Mouse (Mus musculus): ENCODE results near the gene Dlgap4. TPM values are rescaled to one million over a fixed set of nuclear protein-coding genes. Genes with fewer than 3 reads are reported as not detected.

The Dlgap4 gene
- polyA plus RNA-seq, 1 experiment from 2014 or later: 96.6 TPM

DNA sequence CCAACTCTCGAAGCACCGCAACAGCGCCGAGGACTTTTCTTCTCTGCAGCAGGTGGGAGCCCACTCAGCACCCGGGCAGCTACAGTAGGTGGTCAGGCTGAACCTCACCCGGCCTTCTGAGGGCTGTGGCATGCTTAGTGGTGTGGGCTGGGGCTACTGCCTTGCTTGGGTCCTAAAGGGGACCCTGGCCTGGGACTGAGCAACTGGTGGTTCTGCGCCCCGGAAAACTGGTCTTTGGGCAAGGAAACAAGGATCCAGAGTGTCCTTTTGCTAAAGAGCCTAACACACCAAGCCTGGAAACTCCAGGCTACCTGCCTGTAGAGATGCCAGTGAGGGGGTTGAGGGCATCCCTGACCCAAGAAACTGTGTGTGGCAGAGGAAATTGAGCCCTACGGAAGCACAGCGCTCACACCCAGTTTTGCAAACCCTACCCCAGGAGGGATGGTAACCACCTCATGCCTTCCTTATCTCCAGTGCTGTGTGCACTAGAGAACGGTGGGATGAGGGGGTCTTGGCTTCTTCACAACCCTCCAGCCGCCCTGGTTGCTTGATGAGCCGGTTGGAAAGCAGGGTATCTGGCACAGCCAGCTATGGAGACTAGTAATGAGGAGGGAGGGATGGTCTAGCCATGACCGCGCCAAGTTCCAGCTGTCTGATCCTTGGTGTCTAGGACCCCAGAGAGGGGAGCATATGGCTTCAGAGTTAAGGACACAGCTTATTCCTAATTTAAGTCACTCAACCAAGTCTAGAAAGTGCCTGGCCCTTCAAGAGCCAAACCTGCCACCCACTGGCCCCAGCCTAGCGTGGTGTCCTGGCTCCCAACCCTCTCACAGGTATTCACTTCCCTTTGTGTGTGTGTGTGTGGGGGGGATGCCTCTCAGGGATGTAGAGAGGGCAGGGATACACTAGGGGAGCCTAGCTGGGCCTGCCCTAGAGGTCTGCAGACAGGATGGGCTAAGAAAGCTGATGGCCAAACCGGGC, 162.2 kb downstream of the Dlgap4 start:
- H3K4me1 ChIP-seq: peaks cover 50% of the 10 kb centered on the region
- H3K9me3 ChIP-seq (replicated peaks): no peaks in the 10 kb centered on the region
- H3K36me3 ChIP-seq: no peaks in the 10 kb centered on the region
- no peak; the same call in 1 of the 2 replicates for ATAC-seq (ENCODE audit: insufficient number of reproducible peaks, low FRiP score, low TSS enrichment, low read depth)
- H3K4me2 ChIP-seq (replicated peaks): peak overlapping the region; percentile 66
- H3K9ac ChIP-seq: peak overlapping the region; percentile 16; the same call in 1 of the 2 replicates
- WGBS: 34% methylated on average over 17 of the region's 17 CpGs
- peak overlapping the region; percentile 45 for H3K4me3 ChIP-seq (replicated peaks)
- H3K27me3 ChIP-seq: no peaks in the 10 kb centered on the region
- peak overlapping the region; percentile 87 for H3K27ac ChIP-seq (replicated peaks)

DNA sequence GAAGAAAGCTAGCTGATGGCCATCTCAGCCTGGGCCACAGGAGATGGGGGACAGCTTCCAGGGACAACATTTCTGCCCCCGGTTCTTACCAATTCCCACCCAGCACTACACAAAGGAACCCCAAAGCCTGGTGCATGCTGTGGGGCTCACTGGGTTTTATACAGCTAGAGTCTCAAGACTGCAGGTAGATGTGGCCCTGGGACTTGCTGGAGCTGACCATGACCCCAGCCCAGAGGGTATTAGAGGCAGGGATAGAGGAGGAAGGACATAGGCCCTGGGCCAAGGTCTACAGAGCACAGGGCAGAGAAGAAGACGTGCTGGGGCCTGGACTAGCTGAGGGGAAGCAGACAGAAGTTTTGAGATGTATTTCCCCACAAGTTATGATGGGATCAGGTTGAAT, 163.4 kb downstream of the Dlgap4 start:
- no peak overlapping the region for H3K27ac ChIP-seq (replicated peaks)
- H3K4me1 ChIP-seq: peaks cover 51% of the 10 kb centered on the region
- no peaks in the 10 kb centered on the region for H3K9me3 ChIP-seq (replicated peaks)
- WGBS: 86% methylated on average over 2 of the region's 2 CpGs
- no peaks in the 10 kb centered on the region for H3K27me3 ChIP-seq
- H3K4me3 ChIP-seq (replicated peaks): peak overlapping the region; percentile 17; the same call in 1 of the 2 replicates
- H3K36me3 ChIP-seq: no peaks in the 10 kb centered on the region
- H3K9ac ChIP-seq: no peak overlapping the region
- H3K4me2 ChIP-seq (replicated peaks): peak overlapping the region; percentile 31
- ATAC-seq (ENCODE audit: insufficient number of reproducible peaks, low FRiP score, low TSS enrichment, low read depth): no peak

DNA sequence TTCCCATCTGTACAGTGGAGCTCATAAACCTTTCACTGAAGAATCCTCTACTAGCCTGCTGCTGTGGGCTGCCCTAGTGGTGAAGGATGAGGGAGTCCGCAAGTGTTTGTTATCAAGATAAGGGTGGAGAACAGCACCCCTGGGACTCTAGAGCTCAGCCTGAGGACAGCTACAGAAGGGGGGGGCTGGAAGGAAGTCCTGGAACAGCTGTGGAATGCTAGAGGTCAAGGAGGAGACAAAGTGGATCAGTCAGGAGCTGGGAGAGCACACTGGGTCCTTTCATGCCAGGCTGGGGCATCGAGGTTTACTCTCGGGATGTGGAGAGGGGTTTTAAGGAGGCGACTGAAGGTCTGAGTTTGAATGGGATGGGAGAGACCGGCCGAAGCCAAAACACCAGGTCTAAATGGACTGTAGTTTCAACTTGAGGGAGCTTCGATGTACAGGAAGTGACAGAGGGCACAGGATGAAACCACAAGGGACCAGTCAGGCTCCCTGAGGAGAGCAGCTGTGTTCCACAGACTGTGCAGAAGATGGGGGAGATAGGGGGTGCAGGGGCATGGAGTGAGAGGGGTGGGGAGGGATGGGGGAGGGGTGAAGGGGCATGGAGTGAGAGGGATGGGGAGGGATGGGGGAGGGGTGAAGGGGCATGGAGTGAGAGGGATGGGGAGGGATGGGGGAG, 164.0 kb downstream of the Dlgap4 start:
- H3K4me2 ChIP-seq (replicated peaks): peak overlapping the region; percentile 31
- no peak overlapping the region for H3K27ac ChIP-seq (replicated peaks)
- 42% methylated on average over 7 of the region's 7 CpGs for WGBS

DNA sequence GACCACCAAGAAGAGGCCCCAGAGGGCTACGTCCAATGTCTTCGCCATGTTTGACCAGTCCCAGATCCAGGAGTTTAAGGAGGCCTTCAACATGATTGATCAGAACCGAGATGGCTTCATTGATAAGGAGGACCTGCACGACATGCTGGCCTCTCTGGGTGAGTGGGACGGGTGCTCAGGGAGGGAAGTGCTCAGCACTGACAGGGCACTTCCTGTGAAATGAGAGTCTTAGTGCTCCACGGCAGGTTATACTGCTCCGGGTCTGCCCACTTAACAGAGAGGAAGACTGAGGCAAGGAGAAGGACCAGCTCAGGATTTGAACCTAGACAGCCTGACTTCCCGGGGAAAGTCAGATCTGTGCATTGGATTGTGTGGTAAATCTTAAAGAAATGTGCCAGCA, 165.1 kb downstream of the Dlgap4 start:
- Histone ChIP-seq H3K9me3 (replicated peaks) (no peaks in the 10 kb centered on the region), H3K4me3 (replicated peaks) (no peak overlapping the region), H3K4me2 (replicated peaks) (no peak overlapping the region), H3K27ac (replicated peaks) (no peak overlapping the region), H3K36me3 (no peaks in the 10 kb centered on the region), H3K27me3 (no peaks in the 10 kb centered on the region), H3K9ac (no peak overlapping the region), H3K4me1 (peaks cover 51% of the 10 kb centered on the region)
- ATAC-seq (ENCODE audit: insufficient number of reproducible peaks, low FRiP score, low TSS enrichment, low read depth): no peak
- 87% methylated on average over 8 of the region's 8 CpGs for WGBS

More for the DNA sequence above, 164.0 kb downstream of the Dlgap4 start:
- Histone ChIP-seq H3K27me3 (no peaks in the 10 kb centered on the region), H3K36me3 (no peaks in the 10 kb centered on the region), H3K4me1 (peaks cover 51% of the 10 kb centered on the region), H3K9me3 (replicated peaks) (no peaks in the 10 kb centered on the region), H3K4me3 (replicated peaks) (peak overlapping the region; percentile 17; the same call in 1 of the 2 replicates), H3K9ac (no peak overlapping the region)
- no peak for ATAC-seq (ENCODE audit: insufficient number of reproducible peaks, low FRiP score, low TSS enrichment, low read depth)

DNA sequence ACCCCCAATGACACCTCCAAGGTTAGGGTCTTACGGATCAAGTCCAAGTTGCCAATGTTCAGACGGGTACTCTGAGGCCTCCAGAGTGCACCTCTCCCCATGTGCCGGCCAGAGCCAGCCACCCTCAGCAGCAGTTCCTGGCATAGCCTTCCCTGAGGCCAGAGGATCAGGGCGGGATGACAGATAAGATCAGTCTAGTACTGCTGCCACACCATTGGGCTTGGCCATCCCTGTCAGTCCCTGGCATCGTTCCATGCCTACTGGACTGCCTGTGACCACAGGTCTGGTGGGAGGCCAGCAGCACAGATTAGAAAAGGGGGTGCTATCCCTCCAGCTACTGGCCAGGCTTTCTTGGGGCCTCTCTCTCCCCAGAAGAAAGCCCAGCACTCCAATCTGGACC, 165.5 kb downstream of the Dlgap4 start:
- Histone ChIP-seq H3K4me2 (replicated peaks) (no peak overlapping the region), H3K4me1 (peaks cover 49% of the 10 kb centered on the region), H3K9ac (no peak overlapping the region), H3K9me3 (replicated peaks) (no peaks in the 10 kb centered on the region), H3K36me3 (no peaks in the 10 kb centered on the region), H3K4me3 (replicated peaks) (no peak overlapping the region), H3K27ac (replicated peaks) (no peak overlapping the region), H3K27me3 (no peaks in the 10 kb centered on the region)
- ATAC-seq (ENCODE audit: insufficient number of reproducible peaks, low FRiP score, low TSS enrichment, low read depth): no peak
- WGBS: 73% methylated on average over 5 of the region's 5 CpGs

DNA sequence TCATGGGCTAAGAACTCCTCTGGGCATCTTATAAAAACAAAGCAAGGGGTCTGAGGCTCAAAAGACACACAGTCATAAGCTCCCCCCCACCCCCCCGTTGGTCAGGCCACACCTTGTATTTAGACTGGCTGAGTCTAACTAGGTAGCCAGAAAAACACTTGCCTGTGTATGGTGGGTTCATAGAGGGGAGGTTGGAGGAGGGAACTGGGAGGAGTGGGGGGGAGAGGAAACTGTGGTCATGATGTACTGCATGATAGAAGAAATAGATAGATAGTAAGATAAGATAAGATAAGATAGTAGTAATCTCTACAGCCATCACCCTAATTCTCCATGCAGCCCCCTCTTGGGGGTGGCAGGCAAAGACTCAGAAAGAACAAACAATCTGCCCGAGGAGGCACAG, 166.0 kb downstream of the Dlgap4 start:
- no peak overlapping the region for H3K4me2 ChIP-seq (replicated peaks)
- H3K36me3 ChIP-seq: no peaks in the 10 kb centered on the region
- no peak overlapping the region for H3K4me3 ChIP-seq (replicated peaks)
- ATAC-seq (ENCODE audit: insufficient number of reproducible peaks, low FRiP score, low TSS enrichment, low read depth): no peak
- no peak overlapping the region for H3K27ac ChIP-seq (replicated peaks)
- H3K4me1 ChIP-seq: peaks cover 45% of the 10 kb centered on the region
- H3K9ac ChIP-seq: no peak overlapping the region
- 47% methylated on average over 2 of the region's 2 CpGs for WGBS
- H3K9me3 ChIP-seq (replicated peaks): no peaks in the 10 kb centered on the region
- H3K27me3 ChIP-seq: no peaks in the 10 kb centered on the region

DNA sequence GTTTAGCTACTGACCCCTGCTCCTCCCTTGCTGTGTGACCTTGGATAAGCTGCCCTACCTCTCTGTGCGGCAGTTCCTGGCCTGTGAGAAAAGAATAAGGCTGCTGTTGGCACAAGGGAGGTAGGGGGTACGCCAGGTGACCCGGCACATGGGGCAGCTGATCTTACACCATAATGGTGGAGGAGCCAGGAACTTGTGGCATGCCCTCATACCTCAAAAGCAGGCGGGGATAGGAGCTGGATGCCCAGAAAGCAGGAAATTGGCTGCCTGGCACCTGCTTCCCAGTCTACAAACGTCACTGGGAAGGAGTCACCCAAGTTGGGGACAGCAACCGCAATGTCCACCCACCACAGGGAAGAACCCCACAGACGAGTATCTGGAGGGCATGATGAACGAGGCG, 166.6 kb downstream of the Dlgap4 start:
- Histone ChIP-seq H3K9ac (no peak overlapping the region), H3K4me1 (peaks cover 39% of the 10 kb centered on the region)
- WGBS: 79% methylated on average over 9 of the region's 9 CpGs

DNA sequence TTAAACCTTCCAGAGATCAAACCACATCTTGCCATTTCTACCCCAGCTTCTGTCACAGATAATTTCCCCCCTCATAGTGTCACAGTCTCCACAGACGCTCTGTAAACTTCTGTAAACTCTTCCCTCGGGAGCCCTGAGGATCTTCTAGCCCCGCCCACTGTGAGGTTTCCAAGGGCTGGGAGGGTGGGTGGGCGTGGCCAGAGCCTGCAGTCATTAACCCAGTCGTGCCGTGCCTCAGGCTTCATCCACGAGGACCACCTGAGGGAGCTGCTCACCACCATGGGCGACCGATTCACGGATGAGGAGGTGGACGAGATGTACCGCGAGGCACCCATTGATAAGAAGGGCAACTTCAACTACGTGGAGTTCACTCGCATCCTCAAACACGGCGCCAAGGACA, 167.2 kb downstream of the Dlgap4 start:
- Histone ChIP-seq H3K4me1 (peaks cover 32% of the 10 kb centered on the region), H3K27me3 (no peaks in the 10 kb centered on the region), H3K4me2 (replicated peaks) (no peak overlapping the region), H3K36me3 (no peaks in the 10 kb centered on the region), H3K27ac (replicated peaks) (no peak overlapping the region), H3K9me3 (replicated peaks) (no peaks in the 10 kb centered on the region), H3K4me3 (replicated peaks) (no peak overlapping the region), H3K9ac (no peak overlapping the region)
- WGBS: 24% methylated on average over 17 of the region's 17 CpGs
- ATAC-seq (ENCODE audit: insufficient number of reproducible peaks, low FRiP score, low TSS enrichment, low read depth): no peak

More for the DNA sequence above, 166.6 kb downstream of the Dlgap4 start:
- Histone ChIP-seq H3K27ac (replicated peaks) (no peak overlapping the region), H3K36me3 (no peaks in the 10 kb centered on the region), H3K4me3 (replicated peaks) (no peak overlapping the region), H3K27me3 (no peaks in the 10 kb centered on the region), H3K9me3 (replicated peaks) (no peaks in the 10 kb centered on the region), H3K4me2 (replicated peaks) (no peak overlapping the region)
- no peak for ATAC-seq (ENCODE audit: insufficient number of reproducible peaks, low FRiP score, low TSS enrichment, low read depth)

DNA sequence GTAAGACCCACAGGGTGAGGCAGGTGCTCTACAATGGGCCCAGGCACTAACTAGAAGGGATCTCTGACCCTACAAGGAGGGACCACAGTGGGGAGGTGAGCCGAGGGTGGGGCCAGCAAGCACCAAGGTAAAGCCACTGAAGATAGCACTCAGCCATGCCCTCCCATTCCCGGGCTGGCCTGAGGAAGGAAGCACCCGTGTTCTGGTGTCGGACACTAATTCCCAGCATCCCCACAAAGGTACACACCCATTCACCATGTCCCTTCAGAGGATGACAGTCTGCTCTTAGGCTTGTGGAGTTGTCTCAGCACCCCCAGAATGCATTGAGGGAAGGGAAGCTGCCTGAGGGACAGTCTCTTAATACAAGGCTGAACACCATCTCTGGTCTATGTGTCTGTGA, 167.8 kb downstream of the Dlgap4 start:
- Histone ChIP-seq H3K4me1 (peaks cover 29% of the 10 kb centered on the region), H3K4me3 (replicated peaks) (no peak overlapping the region), H3K36me3 (no peaks in the 10 kb centered on the region), H3K27me3 (no peaks in the 10 kb centered on the region), H3K9me3 (replicated peaks) (no peaks in the 10 kb centered on the region), H3K9ac (no peak overlapping the region), H3K27ac (replicated peaks) (no peak overlapping the region), H3K4me2 (replicated peaks) (no peak overlapping the region)
- no peak for ATAC-seq (ENCODE audit: insufficient number of reproducible peaks, low FRiP score, low TSS enrichment, low read depth)
- 70% methylated on average over 4 of the region's 4 CpGs for WGBS

DNA sequence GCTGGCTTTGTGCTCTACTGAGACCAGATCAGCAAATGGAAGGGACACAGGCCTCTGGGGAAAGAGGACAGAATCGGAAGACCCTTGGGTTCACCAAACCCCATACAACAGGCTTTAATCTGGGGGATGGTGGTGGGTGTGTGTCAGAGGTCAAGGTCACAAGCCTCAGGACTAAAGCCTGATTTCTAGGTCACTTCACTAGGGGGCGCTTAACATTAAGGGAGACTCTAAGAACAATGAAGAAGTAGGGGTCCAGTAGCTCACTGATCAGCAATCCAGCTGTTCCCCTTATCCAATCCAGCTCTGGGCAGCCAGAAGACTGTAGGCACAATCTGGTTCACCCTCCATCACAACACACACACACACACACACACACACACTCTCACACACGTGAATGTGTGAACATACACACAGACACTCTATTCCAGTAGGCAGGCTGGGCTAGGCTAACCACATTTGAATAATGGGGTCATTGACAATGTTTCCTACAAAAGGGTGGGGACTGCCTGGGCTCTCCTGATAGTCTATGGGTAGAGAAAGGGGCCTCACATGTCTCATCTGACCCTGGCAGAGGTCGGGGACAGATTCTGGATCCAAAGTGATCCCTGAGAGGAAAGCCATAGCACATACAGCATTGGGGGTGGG, 168.5 kb downstream of the Dlgap4 start:
- H3K4me1 ChIP-seq: peaks cover 28% of the 10 kb centered on the region
- WGBS: 65% methylated on average over 4 of the region's 4 CpGs
- no peak overlapping the region for H3K4me2 ChIP-seq (replicated peaks)
- H3K27ac ChIP-seq (replicated peaks): no peak overlapping the region
- H3K4me3 ChIP-seq (replicated peaks): no peak overlapping the region
- no peak for ATAC-seq (ENCODE audit: insufficient number of reproducible peaks, low FRiP score, low TSS enrichment, low read depth)
- no peaks in the 10 kb centered on the region for H3K27me3 ChIP-seq
- H3K9ac ChIP-seq: no peak overlapping the region
- H3K36me3 ChIP-seq: no peaks in the 10 kb centered on the region
- H3K9me3 ChIP-seq (replicated peaks): no peaks in the 10 kb centered on the region
